Mouse (Mus musculus) stomach, embryonic 16.5 days (tissue): ENCODE measurements at regions not wholly inside any gene's neighbourhood (a gene's known extent, or its start where the extent isn't known, plus 50 kb on each side); places are given as distances from the start of the nearest gene placed in this dataset.

Source experiments
- ATAC-seq: fragments of 200-750 bp; cut with Nextera tagmentation; 2 replicates; pipeline ENCODE4 v1.8.0; 2017; ENCODE audit warnings: moderate number of reproducible peaks, moderate TSS enrichment; ENCODE audit not compliant: insufficient read depth, low FRiP score
- H3K27ac ChIP-seq: fragments of 300-500 bp; sonication (generic); 2 replicates; pipeline ENCODE4 v1.5.1; 2014; ENCODE audit warnings: low read length
- H3K27me3 ChIP-seq: fragments of 300-500 bp; sonication (generic); 2 replicates; pipeline ENCODE4 v1.6.1; 2014; ENCODE audit warnings: low read length, control low read depth, mixed read lengths; ENCODE audit not compliant: control insufficient read depth, insufficient read depth
- H3K36me3 ChIP-seq: fragments of 300-500 bp; sonication (generic); 2 replicates; pipeline ENCODE4 v1.6.1; 2014; ENCODE audit warnings: low read length; ENCODE audit not compliant: control insufficient read depth, insufficient read depth
- H3K4me1 ChIP-seq: fragments of 300-500 bp; sonication (generic); 2 replicates; pipeline ENCODE4 v1.6.1; 2014; ENCODE audit warnings: low read length, control low read depth, mixed read lengths; ENCODE audit not compliant: control insufficient read depth, insufficient read depth
- H3K4me2 ChIP-seq: fragments of 300-500 bp; sonication (generic); 2 replicates; pipeline ENCODE4 v1.6.1; 2014; ENCODE audit warnings: low read depth, low read length, mixed read lengths
- H3K4me3 ChIP-seq: fragments of 300-500 bp; sonication (generic); replicated peaks from 2 replicates; pipeline ENCODE4 v1.5.1; 2014; ENCODE audit warnings: mild to moderate bottlenecking, low read length
- H3K9ac ChIP-seq: fragments of 300-500 bp; sonication (generic); 2 replicates; pipeline ENCODE4 v1.6.1; 2014; ENCODE audit warnings: low read length
- H3K9me3 ChIP-seq: fragments of 300-500 bp; sonication (generic); replicated peaks from 2 replicates; pipeline ENCODE4 v1.6.1; 2016; ENCODE audit warnings: low read length, control low read depth; ENCODE audit not compliant: control insufficient read depth
- WGBS: fragments of 180-500 bp; shearing (Covaris S2); extraction: QIAGEN DNeasy Blood & Tissue Kit; methylation state at CpG from one replicate; pipeline ENCODE4 v1.1.7; 2014; 5-methylcytosine and 5-hydroxymethylcytosine counted together

GRCm38 (mm10) chr5:43113405-43114119 is 119.4 kb upstream of the Cpeb2 start:
- Histone ChIP-seq H3K4me3 (no peak overlapping the region), H3K36me3 (no peaks in the 10 kb centered on the region), H3K9me3 (no peaks in the 10 kb centered on the region), H3K27me3 (no peaks in the 10 kb centered on the region), H3K27ac (no peak overlapping the region), H3K4me2 (no peak overlapping the region), H3K9ac (no peak overlapping the region), H3K4me1 (no peaks in the 10 kb centered on the region; the same call in 1 of the 2 replicates)
- ATAC-seq = no peak
- WGBS = 68% methylated on average over 12 of the region's 12 CpGs

DNA sequence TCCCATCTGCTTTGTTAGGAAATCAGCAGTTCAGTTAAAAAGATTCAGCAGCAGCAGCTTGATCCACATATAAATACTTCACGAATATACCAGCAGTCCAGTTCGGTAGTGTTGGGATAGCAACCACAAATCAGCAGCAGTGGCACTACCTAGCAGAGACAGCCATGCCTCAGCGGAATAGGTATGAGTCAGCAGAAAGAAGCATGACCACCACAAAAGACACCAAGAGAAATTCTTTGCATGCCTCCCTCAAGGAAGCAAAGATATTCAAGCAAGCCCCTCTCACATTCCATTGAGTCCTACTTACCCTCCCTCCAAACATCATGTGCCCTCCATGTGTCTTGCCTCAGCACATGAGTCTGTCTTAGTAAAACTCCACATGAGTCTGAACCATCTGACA is 117.5 kb upstream of the Cpeb2 start:
- H3K36me3 ChIP-seq = no peaks in the 10 kb centered on the region
- H3K9ac ChIP-seq = no peak overlapping the region
- H3K4me3 ChIP-seq = no peak overlapping the region
- no peaks in the 10 kb centered on the region for H3K9me3 ChIP-seq
- H3K27me3 ChIP-seq = no peaks in the 10 kb centered on the region
- H3K4me1 ChIP-seq = no peaks in the 10 kb centered on the region
- 79% methylated on average over 3 of the region's 3 CpGs for WGBS
- no peak overlapping the region for H3K27ac ChIP-seq
- H3K4me2 ChIP-seq = no peak overlapping the region
- ATAC-seq = no peak

GRCm38 (mm10) chr5:43116821-43117220 is 116.1 kb upstream of the Cpeb2 start:
- Histone ChIP-seq H3K27me3 (no peaks in the 10 kb centered on the region), H3K9ac (no peak overlapping the region), H3K9me3 (no peaks in the 10 kb centered on the region), H3K27ac (no peak overlapping the region), H3K4me1 (no peaks in the 10 kb centered on the region), H3K4me2 (no peak overlapping the region), H3K4me3 (no peak overlapping the region), H3K36me3 (no peaks in the 10 kb centered on the region)
- ATAC-seq = no peak
- WGBS = 60% methylated on average over 7 of the region's 7 CpGs

- 61% methylated on average over 2 of the region's 2 CpGs for WGBS
- Histone ChIP-seq H3K9me3 (no peaks in the 10 kb centered on the region), H3K4me1 (no peaks in the 10 kb centered on the region), H3K36me3 (no peaks in the 10 kb centered on the region), H3K4me2 (no peak overlapping the region), H3K9ac (no peak overlapping the region), H3K4me3 (no peak overlapping the region), H3K27ac (no peak overlapping the region), H3K27me3 (no peaks in the 10 kb centered on the region)
- ATAC-seq = no peak
These were observed 111.9 kb upstream of the Cpeb2 start for GRCm38 (mm10) chr5:43121065-43121464.

DNA sequence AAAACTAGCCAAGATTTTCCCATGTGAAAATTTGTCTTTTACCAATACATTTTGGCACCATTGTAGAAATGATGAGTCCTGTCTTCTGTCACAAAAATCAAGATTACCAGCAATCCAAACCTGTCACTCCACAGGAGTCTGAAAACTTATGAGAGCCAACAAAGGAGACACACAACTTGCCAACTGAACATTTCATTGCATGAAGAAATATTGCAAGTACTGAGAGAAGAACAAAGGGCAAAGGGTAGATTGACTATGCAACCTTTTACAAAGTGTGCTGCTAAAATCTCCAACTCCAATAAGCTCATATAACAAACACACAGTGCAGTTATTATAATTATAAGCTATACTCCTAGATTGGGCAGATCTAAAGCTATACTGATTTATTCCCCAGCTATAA is 108.7 kb upstream of the Cpeb2 start:
- no peak for ATAC-seq
- H3K27ac ChIP-seq = no peak overlapping the region
- no peaks in the 10 kb centered on the region for H3K9me3 ChIP-seq
- H3K4me3 ChIP-seq = no peak overlapping the region
- no peak overlapping the region for H3K4me2 ChIP-seq
- H3K9ac ChIP-seq = no peak overlapping the region
- no peaks in the 10 kb centered on the region for H3K36me3 ChIP-seq
- no peaks in the 10 kb centered on the region for H3K4me1 ChIP-seq
- no peaks in the 10 kb centered on the region for H3K27me3 ChIP-seq

GRCm38 (mm10) chr5:43125774-43126536 is 107.0 kb upstream of the Cpeb2 start:
- Histone ChIP-seq H3K9me3 (no peaks in the 10 kb centered on the region), H3K36me3 (no peaks in the 10 kb centered on the region), H3K9ac (no peak overlapping the region), H3K4me2 (no peak overlapping the region), H3K4me1 (no peaks in the 10 kb centered on the region), H3K27ac (no peak overlapping the region), H3K27me3 (no peaks in the 10 kb centered on the region), H3K4me3 (no peak overlapping the region)
- WGBS = 80% methylated on average over 3 of the region's 3 CpGs
- no peak for ATAC-seq

DNA sequence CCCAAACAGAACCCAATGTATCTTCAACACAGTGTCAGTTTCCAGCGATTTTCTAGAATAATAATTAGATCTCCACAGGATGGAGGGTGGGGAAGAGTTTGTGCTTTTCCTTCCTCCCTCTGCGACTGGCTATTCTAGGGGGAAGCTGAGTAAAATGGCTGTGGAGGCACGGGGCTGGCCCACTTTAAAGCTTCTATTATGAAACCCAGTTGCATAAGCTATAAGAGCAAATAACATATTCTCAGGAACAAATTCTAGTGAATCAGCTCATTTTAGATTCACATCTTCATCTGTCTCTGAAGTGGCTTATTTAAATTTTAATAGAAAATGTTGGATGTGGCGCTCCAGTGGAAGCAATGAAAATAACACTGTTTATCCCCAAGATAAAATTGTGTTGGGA is 102.6 kb upstream of the Cpeb2 start:
- H3K36me3 ChIP-seq = no peaks in the 10 kb centered on the region
- H3K4me1 ChIP-seq = no peaks in the 10 kb centered on the region
- whole genome bisulfite sequencing = 78% methylated on average over 4 of the region's 4 CpGs
- no peaks in the 10 kb centered on the region for H3K9me3 ChIP-seq
- ATAC-seq = no peak
- no peak overlapping the region for H3K4me2 ChIP-seq
- no peaks in the 10 kb centered on the region for H3K27me3 ChIP-seq
- H3K27ac ChIP-seq = no peak overlapping the region
- no peak overlapping the region for H3K4me3 ChIP-seq
- H3K9ac ChIP-seq = no peak overlapping the region

DNA sequence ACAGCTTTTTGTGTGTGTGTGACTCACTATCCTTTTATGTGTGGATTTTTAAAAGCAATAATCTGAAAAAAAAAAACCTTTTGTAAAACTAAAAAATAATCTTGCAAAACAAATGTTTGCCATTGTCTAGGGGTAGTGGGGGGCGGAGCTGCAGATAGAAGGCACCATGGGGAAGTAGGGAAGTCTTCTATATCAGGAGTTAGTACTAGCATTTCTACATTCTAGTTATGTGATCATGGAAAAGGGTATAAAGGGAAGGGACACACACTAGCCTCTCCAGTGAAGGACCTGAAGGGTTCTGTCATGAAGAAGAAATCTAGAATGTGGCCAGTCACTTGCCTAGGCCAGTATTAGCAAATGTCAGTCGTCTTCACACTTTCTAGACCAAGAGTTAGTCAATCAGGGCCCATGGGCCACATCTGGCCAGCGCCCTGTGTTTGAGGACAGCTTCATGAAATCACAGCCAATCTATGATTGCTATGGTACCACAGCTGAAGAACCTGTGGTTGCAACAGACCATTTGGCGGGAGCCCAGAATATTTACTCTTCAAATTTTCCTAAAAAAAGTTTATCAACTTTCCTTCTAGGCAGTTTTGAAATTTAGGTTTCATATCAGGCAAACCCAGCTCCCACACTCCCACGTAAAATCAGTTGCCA is 101.9 kb upstream of the Cpeb2 start:
- WGBS = 86% methylated on average over 5 of the region's 5 CpGs
- Histone ChIP-seq H3K27me3 (no peaks in the 10 kb centered on the region), H3K27ac (no peak overlapping the region), H3K9ac (no peak overlapping the region), H3K4me1 (no peaks in the 10 kb centered on the region), H3K36me3 (no peaks in the 10 kb centered on the region), H3K9me3 (no peaks in the 10 kb centered on the region), H3K4me3 (no peak overlapping the region), H3K4me2 (no peak overlapping the region)
- ATAC-seq = no peak

GRCm38 (mm10) chr5:43133672-43134071 is 99.3 kb upstream of the Cpeb2 start:
- Histone ChIP-seq H3K27ac (no peak overlapping the region), H3K9me3 (no peaks in the 10 kb centered on the region), H3K4me3 (no peak overlapping the region), H3K27me3 (no peaks in the 10 kb centered on the region), H3K9ac (no peak overlapping the region), H3K4me2 (no peak overlapping the region), H3K4me1 (no peaks in the 10 kb centered on the region), H3K36me3 (no peaks in the 10 kb centered on the region)
- no peak for ATAC-seq
- WGBS = 63% methylated on average over 3 of the region's 3 CpGs
